Mouse (Mus musculus) adrenal gland, postnatal 14 days (tissue): ENCODE measurements at regions not wholly inside any gene's neighbourhood (a gene's known extent, or its start where the extent isn't known, plus 50 kb on each side); places are given as distances from the start of the nearest gene placed in this dataset.

Experiments
- DNase-seq: peaks from one replicate; pipeline ENCODE4 v3.0.0; 2021; ENCODE audit warnings: mixed read lengths

DNA sequence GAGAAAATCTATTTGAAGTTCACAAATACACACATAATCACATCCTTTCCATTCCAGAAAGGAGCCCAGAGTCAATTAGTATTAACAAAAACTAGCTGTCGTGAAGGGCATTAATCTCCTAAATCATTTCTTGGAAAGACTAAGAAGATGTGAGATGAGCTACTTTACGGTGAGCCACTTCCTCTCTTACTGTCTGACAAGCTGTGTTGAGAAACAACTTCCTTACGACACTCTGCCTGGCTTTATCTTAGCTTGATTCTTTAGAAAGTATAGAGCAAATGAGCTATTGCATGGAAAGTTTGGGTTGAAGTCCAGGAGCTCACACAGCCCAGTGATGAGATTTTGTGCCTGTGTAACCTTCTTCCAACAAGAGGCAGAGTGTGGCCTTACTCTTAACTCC lies 85.2 kb upstream of the Tmem150c start:
- no peak for DNase-seq

- peak; percentile 47 for DNase-seq
Measured at GRCm38 (mm10) chr5:100240876-100241275, 81.3 kb upstream of the Tmem150c start.

DNA sequence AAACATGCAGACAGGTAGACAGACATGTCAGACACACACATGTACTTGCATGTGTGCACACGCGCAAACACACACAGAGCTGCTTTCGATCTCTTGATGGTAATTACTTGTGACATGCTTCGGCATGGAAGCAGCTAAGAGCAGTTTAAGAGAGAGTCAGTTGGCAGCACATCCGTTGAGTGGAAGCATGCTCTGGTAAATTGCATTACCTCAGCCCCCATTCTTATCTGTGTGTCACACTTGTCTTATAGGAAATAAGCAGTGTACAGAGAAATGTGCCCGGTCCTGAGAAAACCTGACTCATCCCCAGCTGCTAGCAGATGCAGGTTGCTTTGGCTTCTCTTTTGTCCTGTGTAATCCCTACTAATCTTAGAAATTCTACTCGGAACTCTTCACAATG lies 80.0 kb upstream of the Tmem150c start:
- no peak for DNase-seq

GRCm38 (mm10) chr5:100238287-100239036 lies 78.9 kb upstream of the Tmem150c start:
- no peak for DNase-seq

- DNase-seq: no peak
Measured at GRCm38 (mm10) chr5:100237674-100238278, 78.2 kb upstream of the Tmem150c start.

DNA sequence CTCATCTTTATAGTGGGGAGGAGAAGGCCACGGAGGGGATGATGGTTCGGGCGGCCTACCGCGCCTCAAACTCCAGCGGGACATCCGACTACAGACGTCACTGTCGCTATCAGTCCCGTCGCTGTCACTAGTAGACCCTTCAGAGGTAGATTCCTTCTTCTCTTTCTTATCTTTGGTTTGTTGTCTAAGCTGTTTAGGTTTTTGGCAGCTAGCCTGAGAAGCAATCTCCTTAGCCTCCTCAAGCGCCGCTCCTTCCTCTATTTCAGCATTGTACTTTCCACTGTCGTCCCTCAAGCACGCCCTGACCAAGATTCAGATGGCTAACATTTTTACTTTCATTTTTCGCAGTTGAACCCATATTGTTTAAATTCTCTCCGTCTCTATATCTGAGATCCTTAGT lies 76.7 kb upstream of the Tmem150c start:
- DNase-seq: no peak

GRCm38 (mm10) chr5:100232076-100232475 lies 72.5 kb upstream of the Tmem150c start:
- DNase-seq: peak; percentile 21

DNA sequence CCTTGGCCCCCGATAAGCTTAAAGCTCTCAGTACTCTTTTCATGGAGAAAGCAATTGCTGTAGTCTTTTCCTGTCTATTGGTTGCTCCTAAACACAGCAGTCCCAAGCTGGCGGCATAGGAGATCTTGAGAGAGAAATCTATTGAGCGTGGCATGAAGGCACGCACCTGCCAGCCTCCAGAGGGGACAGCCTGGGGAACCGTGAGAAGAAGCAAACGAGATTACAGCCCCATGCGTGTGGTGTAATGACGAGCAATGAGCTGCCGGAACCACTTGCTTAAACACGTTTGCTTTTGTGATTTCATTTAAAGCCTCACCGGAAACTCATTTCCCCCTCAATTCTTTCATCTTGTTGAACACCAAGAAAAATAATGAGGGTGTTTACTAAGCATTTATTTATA lies 72.0 kb upstream of the Tmem150c start:
- DNase-seq: no peak

DNA sequence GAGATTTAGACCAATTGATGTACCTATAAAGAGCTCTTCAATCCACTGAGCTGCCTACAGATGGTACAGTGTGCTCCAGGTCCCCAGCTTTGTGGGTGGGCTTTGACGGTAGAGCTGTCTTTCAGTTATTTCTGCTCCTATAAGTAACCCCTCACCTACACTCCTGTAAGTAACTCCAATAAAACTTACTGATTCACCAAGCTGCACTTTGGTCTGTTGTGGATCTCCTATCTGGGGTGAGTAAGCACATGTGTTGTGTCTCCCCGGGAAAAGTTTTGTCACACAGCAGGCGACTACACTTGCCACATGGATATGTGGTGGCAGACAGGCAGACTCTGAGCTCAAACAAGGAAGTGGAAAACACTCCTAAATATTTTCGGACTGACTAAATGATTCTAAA lies 70.4 kb upstream of the Tmem150c start:
- no peak for DNase-seq

DNA sequence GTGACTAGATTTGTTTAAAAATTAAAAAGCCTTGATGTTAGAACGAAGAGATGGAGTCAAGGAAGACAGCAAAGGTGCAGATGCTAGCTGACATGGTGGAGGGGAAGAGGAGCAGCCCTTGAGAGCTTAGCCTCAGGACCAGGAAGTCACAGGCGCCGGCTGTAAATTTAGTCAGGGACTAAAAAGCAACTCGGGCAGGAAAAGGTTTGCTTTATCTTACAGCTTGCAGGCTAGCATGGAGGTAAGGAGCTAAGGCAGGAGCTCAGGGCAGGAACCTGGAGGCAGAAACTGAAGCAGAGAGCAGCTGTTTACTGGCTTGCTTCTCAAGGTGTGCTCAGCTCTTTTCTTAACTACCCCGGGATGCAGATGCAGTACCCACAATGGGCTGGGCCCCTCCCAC lies 68.3 kb upstream of the Tmem150c start:
- DNase-seq: no peak

DNA sequence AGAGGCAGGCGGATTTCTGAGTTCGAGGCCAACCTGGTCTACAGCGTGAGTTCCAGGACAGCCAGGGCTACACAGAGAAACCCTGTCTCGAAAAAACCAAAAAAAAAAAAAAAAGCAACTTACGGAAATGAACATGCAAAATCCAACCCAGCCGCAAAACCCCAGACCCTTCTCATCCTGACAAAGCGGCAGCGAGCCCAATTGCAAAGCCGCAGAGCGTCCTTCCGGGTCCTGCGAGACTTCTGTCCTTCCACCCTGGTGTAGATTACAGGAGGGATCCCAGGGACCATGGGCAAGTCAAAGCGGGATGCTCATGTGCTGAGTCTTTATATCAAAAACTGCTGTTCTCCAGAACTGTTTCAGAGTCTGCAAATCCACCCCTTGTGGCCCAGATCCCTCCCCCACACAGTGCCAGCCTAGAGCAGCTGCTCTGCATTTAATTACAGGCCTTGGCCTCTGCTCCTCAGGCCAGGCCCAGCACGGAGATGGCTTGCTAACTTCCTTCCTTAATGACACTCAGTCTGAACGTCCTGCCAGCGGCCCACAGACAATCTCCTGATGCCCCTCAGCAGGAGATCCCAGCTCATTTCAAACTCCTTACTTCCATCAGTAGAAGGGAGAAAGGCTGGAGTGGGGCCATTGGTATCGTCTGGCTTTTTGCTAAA lies 67.1 kb upstream of the Tmem150c start:
- no peak for DNase-seq

- DNase-seq: no peak
Measured at GRCm38 (mm10) chr5:100225491-100225890, 65.9 kb upstream of the Tmem150c start.

DNA sequence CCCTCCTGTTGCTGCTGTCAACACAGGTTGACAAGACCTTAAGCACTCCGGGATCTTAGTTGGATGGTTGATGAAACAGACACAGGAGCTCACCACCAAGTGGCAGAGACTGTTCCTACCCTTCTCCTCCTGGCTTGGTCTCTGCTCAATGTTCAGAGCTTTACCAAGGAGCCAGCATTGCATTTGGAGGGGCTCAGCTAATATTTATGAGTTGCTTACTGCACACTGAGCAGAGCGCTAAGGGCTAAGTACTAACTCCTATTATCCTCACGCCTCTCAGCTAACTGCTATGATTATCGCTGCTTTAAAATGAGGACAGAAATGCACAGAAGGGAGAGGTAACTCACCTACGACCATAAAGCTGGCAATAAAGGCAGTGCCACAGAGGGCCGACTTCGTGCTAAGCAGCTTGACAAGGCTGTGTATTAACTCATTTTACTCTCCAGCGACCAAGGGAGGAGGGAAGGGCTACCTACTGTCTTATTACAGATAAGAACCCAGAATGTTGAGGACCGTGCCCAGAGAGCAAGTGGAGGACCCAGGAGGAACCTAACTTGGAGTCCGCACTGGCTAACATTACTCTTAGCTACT lies 65.3 kb upstream of the Tmem150c start:
- no peak for DNase-seq

DNA sequence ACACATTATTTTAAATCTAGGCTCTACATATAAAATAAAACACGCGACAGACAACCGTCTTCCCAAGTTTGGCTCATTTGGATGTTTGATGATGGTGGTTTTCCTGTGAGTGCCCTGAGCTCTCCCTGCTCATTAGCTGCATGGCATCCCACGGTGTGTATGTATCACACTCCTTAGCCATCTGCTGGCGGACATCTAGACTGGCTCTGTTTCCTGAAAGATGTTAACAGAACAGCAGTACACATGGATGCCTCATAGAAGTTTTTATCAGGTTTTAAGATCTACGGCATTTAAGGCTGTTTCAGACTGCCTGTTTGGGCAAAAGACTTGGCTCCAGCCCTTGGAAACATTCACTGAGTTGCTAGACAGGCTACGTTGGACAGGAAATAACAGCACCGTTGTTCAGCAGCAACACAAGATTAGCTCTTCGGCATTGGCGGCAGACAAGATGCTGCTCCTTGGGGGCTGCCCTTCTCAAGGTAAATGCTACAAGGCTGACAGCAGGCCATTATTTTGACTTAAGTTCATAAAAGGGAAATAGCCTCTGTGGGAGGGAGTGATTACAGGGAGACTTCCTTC lies 61.5 kb upstream of the Tmem150c start:
- DNase-seq: peak; percentile 20

GRCm38 (mm10) chr5:100220320-100220719 lies 60.7 kb upstream of the Tmem150c start:
- DNase-seq: no peak

DNA sequence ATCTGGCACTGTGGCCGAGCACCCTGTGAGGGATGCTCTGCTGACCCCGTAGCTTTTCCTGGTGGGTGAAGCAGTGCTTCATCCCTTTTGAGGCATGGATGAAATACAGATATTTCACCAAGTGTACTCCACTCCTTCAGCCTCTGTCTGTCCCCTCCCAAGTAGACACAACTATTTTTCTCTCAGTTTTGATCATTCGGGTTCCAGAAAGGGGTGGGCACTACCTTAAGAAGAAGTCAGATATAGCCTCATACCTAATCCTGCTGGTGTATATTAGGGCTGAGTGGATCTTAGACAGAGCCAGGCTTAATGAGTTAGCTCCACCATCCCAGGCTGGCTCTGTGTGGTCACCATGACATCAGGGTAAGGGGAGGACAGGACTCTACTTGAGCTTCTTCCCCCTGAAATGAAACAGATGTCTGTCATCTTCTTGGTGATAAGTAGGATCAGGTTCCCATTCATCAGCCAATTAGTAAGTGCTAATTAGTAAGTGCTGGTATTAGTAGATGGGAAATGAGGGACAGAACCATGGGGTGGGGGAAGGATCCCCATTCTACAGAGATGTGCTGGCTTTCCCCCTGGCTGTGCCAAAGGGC lies 58.7 kb upstream of the Tmem150c start:
- no peak for DNase-seq

- DNase-seq: peak; percentile 27
Measured at GRCm38 (mm10) chr5:100217178-100218035, 57.8 kb upstream of the Tmem150c start.

- no peak for DNase-seq
Measured at GRCm38 (mm10) chr5:100213901-100214300, 54.3 kb upstream of the Tmem150c start.

DNA sequence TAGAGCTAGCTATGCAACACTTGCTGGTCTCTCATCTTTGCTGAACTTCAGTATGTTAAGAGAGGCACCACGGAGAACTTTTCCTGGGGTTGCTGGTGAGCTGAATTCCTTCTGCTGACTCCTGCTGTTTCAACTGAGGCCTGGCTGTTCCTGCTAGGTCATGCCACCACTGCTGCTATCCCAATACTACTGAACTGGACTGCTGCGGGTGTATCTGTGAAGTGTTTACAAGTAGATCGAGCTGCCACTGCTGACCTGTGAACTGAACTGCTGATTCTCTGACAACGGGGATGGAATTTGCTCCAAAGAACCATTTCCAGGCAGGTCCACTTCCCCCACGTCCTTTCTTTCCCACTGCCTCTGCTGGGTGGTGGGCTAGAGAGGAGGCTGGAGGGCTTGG lies 51.1 kb upstream of the Tmem150c start:
- no peak for DNase-seq
